Mouse (Mus musculus) urinary bladder, postnatal 10 days (tissue): ENCODE measurements at regions not wholly inside any gene's neighbourhood (a gene's known extent, or its start where the extent isn't known, plus 50 kb on each side); places are given as distances from the start of the nearest gene placed in this dataset.
"Not testable (repeated sequence)": the region's sequence is repeated elsewhere in the genome, so short reads cannot be mapped to it uniquely, and the experiment has no call there.

Source experiments
- DNase-seq: peaks from one replicate; pipeline ENCODE4 v3.0.0; 2022; ENCODE audit warnings: low spot score

DNA sequence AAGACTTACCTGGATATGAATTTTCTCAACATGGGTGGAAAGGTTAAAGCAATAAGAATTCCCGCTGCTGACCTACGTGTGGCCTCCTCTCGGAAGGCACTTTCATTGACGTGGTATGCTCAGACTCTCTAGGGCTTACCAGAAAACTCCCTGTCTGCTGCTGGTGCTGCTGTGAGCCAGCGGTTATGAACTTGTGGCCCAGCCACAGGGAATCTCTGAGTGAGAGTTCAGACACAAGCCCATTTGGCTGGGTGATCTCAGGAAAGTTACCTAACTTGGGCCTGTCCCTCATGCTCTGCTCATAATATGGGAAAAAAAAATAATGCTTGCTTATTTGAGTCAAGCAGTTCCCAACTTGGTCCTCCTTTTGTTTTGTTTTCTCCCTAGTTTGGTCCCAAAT, 459.5 kb upstream of the Adamts5 start:
- no peak for DNase-seq

DNA sequence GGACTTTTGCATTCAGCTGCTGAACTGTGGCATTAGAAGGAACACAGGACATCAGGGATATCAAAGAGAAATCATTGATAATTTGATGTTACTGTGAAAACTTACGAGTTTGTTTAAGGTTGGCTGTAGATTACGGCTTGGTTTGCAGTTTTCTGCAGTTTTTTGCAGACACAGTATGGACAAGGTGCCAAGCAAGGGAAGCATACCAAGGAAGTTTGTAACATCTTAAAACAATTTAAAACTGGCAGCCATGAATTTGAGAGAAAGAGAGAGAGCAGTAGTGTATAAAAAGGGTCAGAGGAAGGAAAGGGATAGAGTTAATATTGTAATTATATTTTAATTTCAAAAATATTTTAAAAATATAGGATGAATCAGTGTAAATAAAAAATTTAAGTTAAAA, 453.4 kb upstream of the Adamts5 start:
- no peak for DNase-seq

DNA sequence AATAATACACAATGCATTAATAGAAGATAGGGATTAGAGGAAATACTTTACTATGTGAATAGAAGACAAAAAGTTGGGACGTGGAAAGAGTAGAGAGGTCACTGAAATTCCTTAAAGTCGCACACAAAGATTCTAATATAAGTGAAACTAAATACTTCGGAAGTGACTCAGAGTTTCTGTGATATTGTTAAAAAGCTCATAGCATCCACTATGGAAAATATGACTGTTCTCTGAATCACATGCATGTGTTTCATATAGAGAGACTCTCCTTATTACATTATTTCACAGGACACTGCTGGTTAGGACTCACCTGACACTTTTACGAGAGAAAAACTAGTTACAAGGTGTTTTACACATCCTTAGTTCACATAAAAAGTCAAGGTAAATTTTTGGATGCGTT, 446.1 kb upstream of the Adamts5 start:
- no peak for DNase-seq

DNA sequence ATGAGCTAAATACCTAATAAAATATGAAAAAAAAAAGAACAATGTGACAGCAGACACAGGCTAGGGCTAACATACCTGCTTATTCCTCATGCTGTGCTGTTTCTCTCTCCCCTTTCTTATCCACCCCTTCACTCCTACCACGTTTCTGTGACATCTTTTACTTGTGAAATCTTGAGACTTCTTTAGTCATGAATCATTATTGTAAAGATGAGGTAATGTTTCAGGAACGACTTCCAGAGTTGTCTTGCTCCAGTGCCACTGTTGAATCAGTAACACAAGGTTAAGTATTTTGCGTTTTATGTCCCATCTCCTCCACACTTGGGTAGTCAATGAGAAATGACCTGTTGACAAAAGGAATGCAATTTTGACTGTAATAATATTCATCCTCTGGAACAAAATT, 445.3 kb upstream of the Adamts5 start:
- DNase-seq = no peak

DNA sequence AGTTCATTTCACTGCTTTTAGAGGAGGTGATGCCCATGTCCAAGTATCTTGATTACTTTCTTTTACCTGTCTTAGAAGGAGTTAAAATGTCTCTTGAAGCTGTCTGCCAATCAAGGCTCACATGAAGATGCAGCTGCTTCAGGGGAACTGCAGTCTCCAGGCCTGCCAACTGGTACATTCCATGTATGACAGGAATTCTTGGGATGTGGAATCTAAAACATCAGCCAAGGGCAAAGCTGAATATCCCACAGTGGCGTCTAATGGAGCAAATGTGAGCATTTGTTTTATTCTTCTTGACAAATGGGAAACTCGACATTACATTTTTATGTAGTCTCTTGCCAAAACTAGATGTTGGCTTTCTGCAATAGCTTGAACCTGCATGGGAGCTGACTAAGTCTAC, 438.7 kb upstream of the Adamts5 start:
- DNase-seq = no peak

DNA sequence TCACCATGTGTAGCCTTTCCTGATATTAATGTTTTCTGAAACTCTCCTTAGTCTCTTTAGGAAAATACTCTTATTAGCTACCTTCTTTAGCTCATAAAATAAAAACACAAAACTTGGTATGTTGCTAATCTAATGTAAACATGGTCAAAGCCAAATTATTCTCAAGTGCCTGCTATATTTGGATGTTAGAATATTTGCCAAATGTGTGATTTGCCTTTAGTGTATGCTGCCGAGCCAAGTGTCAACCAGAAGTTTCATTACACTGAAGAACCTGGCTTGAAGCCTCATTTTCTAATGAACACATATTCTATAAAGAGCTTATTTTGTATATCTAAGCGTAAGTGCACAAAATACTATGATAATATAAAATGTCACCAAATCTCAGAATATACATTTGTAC, 423.8 kb upstream of the Adamts5 start:
- no peak for DNase-seq

DNA sequence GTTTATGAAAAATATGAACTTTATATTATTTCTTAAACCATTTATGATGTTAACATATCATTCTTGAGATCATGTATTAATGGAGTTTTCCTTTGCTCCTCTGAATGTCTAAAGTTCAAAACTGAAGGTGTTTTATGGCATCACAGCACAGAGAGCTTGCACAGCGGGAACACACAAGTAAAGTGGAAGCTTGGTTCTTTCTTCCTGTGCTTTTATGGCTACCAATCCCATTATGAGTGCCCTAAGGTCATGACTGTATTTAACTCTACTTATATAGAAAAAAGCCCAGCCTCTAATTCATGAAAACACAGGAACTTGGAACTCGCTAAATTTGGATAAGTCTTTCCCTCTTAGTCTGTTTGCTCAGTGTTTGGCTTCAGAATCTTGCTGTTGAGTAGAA, 417.3 kb upstream of the Adamts5 start:
- DNase-seq = no peak

DNA sequence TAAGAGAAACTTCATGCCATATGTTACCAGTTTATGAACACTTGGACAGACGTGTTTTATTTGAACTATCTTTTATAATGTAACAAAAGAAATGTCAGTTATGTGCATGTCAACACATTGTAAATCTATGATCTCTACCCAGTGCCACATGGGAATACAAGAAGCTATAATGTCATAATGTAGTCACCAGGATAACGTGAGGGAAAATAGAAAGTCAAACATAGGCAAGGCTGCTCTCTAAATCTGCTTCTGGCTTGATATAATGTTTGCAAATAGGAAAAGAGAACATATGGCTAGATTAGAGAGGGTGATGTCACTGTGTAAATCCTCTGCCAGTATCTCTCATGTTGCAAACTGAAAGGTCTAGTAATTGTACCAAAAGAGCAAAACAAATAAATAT, 408.1 kb upstream of the Adamts5 start:
- no peak for DNase-seq

DNA sequence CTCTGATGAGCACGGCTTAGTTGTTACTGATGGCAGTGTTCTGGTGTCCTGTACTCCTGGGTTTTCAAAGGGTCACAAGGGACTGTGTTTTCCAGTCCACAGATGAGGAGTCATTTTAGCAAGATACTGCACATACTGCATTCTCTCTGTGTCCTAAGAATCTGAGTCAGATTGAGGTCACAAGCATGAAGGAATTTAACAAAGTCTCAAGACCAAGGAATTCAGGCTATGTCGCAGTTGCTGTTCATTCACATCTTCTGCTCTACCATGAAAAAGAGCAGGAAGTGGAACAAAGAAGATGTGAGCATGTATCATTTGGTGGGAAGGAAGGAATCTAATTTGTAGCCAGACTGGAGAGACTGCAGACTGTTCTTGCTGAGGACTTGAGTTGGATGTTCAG, 402.2 kb upstream of the Adamts5 start:
- no peak for DNase-seq

DNA sequence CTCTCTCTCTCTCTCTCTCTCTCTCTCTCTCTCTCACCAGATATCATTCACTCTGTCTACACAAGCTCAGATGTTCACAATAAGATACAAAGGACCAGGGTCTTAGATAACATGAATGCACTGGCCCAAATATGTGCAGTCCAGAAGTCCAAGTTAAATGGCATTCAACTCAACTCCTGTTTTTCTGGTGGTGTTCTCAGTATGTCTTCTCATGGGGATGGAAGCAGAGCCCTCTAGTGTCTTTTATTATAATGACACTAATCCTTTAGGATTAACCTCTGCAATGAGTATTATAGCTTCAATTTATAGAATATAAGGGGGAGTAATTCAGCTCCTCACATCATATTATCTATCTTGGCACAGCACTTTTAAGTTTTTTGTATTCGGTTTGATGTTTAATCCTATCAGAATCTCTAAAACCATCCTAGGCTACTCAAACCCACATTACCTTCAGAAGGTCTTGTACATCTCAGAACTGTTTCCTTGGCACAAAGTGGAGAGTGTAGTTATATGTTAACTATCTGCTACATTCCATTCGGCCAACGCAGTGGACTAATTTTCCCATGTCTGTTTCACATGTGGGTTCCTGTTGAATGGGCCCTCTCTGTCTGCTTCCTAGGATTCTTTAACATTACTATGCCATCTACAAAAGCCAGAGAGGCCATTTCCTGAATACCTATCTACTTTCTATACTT, 401.0 kb upstream of the Adamts5 start:
- no peak for DNase-seq

DNA sequence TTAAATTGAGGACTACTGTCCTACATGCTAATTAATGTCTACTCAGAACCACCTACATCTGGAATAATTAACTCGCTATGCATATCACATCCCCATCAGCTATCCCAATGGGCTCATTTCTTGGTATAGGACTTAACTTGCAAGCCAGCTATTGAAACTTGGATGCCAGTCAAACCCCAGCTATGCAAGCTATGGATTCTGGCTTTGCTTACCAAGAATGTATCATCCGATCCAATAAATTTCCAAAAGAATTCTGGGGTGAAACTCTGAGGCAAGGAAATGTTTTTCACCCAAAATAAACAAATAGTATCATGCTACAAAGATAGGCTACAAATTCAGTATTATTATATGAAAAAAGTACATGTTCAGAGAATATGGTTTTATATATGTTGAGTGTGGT, 392.8 kb upstream of the Adamts5 start:
- DNase-seq = no peak

DNA sequence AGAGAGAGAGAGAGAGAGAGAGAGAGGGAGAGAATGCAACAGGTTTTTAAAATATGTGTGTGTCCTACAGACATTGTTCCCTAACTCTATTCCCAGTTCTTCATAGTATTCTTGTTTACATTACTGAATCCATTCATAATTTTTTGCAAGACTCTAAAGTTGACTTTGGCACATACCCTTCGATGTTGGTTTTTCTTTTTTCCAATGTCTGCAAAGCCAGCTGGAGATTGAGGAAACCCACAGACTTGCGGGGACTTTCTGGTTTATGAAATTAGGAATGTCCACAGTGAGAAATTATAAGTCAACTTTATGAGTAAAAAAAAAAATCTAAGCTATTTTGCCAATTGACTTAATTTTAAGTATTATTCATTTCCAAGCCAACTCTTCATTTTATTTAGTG, 379.7 kb upstream of the Adamts5 start:
- no peak for DNase-seq

DNA sequence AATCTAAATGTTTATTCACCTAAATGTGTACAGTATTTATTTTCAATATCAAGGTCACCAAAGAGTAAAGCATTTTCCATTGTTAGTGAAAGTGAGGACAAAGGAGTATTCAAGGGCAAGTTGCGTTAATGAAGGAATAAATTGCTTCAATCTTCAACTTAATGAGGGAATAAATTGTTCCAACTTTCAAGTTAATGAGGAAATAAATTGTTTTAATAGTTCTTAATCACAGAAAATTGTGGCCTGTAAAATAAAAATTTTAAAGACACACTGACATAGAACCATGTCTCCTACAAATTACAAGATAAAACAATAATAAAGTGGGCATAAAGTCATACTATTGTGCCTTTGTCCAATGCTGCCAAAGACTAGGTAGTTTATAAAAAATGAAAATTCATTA, 375.4 kb upstream of the Adamts5 start:
- no peak for DNase-seq

DNA sequence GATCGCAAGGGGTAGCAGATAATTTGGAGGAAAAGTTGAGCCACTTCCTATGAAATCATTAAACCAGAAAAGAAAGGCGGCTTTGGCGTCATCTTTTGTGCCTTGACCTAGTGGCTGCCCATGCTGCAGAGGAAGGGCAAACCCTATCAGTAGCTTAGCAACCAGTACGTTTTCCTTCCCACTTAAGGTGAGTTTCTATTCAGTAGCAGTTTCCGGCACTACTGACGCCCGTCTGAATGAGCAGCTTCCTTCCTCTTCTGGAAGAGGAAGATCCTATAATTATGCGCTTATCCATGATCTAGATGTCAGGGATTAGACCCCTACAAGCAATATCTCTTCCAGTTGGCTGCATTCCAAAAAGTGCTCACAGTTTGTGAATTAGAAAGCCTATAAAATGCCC, 360.0 kb upstream of the Adamts5 start:
- DNase-seq = no peak

DNA sequence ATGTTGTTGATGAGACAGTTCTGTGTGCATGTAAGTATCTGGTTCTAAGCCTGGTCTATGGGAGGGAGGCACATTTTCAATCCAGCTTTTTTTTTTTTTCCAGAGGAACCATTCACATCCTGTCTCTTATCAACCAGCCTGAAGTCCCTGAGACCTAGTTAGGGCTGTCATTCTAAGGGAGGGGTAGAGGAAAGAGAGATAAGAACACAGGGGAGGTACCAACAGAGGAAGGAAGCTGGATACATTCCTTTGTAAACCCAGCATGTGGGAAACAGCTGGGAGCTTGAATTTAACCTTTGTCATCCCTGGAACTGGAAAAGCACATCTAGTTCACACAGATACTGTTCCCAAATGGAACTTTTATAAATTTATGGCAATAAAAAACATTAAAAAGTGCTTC, 351.0 kb upstream of the Adamts5 start:
- DNase-seq = no peak

DNA sequence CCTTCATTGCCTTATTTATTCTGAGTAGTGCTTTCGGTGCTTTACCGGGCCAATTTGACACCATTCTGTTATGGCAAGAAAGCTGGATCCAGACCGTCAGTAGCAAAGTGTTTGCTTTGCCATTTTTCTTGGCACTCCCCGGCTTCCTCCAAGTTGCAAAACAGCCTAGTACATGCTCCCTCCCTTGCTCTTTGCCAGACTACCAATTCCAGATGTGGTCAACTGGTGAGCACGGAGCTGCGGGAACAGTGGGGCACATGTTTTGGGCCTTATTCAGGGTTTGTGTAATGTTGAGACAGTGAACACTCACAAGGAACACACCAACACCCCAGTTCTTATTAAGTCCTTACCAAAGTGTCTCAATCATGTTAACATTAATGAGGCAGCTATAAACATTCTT, 348.4 kb upstream of the Adamts5 start:
- no peak for DNase-seq

DNA sequence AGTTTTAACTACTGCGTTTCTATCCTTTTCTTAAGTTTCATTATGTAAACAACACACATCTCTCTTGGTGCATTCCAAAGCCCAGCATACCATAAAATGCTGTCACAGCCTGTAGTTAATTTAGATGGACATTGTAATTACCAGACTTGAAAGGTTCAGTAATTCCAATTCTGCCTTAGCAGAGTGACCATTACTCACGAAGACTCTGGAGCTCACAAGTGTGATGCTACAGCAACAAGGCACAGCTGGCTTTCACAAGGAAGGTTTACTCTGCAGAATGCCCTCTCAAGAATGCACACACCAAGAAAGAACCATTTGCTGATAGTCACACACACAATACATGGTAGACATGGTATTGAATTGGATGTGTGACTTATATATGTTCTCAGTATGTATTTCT, 342.6 kb upstream of the Adamts5 start:
- DNase-seq = no peak

DNA sequence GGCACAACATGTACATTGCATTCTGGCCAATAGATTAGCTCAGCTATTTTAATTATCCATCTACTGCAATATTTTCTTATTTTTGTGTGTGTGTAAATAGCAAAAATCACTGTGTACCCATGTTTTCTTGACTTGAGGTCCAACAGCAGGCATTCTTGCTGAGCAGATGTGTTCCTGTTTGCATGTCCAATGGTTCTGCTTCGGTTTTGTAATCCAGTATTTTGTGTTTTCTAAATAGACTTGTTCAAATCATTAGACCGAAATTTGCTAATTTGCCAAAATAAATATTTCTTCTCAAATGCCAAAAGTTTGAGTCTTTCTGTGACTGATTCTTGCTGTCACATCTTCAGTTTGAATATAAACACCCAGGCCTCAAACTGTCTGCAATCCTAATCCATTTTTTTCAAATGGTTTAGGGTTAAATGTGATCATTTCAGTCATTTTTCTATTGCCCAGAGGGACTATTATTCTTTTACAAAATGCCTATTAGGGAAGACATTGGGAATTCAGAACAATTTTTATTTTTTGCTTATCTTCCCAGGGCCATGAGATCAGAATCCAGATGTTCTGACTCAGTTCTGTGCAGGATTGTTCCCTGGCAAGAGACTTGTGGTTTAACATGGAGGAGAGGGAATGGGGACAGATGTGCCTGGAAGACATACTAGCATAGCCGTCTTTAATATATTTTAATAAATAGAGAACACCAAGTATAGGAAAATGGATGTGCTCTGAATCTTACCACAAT, 341.3 kb upstream of the Adamts5 start:
- no peak for DNase-seq

DNA sequence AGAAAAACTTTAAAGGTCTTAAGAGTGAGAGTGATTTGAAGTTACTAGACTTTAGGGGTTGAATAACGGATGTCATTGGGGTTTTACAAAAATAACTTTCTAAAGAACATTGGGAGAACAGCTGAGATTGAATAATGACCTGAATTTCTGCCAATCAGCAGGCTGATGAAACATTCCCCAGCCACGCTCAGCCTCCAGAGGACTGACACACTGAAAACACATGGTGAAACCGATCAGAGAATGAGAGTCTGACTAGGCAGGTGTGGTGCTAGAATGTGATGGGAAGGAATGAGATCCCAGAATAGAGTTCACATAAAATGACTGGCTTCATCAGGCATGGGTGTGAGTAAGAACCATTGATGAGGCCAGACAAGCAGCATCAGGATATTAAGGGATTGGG, 321.4 kb upstream of the Adamts5 start:
- no peak for DNase-seq

DNA sequence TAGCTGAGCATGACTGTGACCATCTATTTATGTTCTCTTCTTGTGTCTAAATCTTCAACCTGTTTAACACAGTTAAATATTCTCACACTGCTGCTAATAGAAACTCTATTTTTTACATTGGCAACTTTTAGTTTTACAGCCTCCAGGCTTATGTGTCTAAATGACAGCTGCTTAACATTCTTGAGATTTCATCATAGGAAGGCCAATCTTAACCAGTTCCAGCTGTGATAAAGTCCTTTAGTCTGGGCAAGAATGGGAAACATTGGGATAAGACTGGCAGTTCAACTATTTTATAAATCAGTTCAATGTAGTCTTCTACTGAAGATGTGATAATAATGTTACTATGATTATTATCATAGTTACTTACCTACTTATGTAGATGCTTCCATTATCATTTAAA, 308.9 kb upstream of the Adamts5 start:
- DNase-seq = no peak

DNA sequence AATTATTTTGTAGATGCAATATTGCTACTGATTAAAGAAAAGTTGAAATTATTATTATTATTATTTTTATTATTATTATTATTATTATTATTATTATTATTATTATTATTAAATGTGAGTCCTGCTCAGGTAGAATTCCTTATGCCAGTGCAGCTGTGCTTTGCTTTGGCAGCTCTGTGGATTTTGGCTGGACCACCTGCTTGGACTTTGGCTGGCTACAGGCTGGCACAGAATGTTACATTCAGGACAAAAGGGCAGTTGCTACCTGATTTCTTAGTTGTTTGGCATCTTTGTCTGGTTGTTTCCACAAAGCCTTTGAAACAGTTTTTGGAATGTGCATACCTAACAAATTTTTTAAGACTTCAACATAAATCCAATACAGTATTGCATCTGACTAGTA, 307.7 kb upstream of the Adamts5 start:
- DNase-seq = no peak

DNA sequence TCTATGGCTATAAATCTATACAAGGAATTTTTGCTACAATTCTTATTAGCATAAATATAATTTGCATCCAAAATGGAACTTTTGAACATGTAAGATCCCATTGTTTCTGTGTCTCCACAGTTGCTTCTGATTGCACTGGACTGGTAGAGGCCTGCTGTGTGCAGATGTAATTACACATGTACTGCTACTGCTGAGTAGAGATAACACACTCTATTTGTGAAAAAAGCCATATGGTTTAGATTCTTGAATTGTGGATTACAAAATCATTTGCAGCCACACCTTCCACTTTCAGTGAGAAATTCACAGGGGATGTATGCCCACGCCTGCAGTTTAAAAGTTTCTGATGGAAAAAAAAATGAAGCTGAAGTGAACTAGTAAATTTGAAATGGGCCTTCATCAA, 288.2 kb upstream of the Adamts5 start:
- DNase-seq = no peak

DNA sequence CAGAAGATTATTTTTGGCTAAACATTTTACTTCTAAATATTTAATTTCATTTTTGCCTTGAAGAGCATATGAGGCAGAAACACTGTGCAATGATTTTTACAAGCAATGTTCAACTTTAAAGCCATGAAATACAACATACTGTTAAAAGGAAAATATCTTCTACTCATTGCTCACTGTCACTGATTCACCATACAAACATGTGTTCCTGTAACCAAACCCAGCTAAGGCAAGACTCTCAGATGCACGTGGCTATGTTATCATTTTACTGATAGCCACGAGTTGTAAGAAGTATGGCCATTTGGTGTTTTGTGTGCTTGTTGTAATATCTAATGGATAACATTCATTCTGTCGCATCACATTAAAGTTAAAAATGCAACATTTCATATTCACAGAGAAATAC, 287.3 kb upstream of the Adamts5 start:
- no peak for DNase-seq

DNA sequence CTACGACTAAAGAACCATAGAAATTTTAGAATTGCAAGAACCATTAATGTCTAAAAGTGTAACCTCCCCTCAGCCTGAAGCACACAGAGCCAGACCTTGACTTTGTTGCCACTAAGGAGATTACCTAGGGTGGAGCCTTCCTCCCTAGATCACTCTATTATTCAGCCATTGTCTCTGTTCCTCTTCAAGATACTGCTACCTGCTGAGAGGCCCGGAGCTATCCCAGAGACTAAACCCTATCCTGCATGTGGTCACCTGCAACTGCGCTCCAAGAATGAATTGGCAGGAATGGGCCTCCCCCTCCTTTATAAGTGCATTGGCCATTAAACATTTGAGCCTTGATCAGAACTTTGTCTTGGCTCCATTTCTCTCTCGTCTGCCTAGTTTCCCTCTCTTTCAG, 286.0 kb upstream of the Adamts5 start:
- DNase-seq = not testable (repeated sequence)
